Mouse (Mus musculus) heart, postnatal 0 days (tissue): Measurements from ENCODE around the gene Zgrf1. TPM values are rescaled to one million over a fixed set of nuclear protein-coding genes. Genes with fewer than 3 reads are reported as not detected.

Experiments used
- ATAC-seq: fragments of 200-750 bp; cut with Nextera tagmentation; 2 replicates; pipeline ENCODE4 v1.8.0; 2017; ENCODE audit warnings: low read depth, moderate number of reproducible peaks, moderate library complexity; ENCODE audit not compliant: insufficient read depth
- DNase-seq: peaks from one replicate; pipeline ENCODE4 v3.0.0-alpha.2; 2016; ENCODE audit warnings: low spot score
- H3K27ac ChIP-seq: fragments of 300-500 bp; sonication (generic); 2 replicates; pipeline ENCODE4 v1.5.1; 2014; ENCODE audit warnings: low read depth, mild to moderate bottlenecking
- H3K27me3 ChIP-seq: fragments of 300-500 bp; sonication (generic); 2 replicates; pipeline ENCODE4 v1.6.1; 2014; ENCODE audit warnings: low read length, mixed read lengths; ENCODE audit not compliant: control insufficient read depth, insufficient read depth
- H3K36me3 ChIP-seq: fragments of 300-500 bp; sonication (generic); replicated peaks from 2 replicates; pipeline ENCODE4 v1.6.1; 2014; ENCODE audit warnings: low read length, mixed read lengths; ENCODE audit not compliant: control insufficient read depth, insufficient read depth
- H3K4me1 ChIP-seq: fragments of 300-500 bp; sonication (generic); 2 replicates; pipeline ENCODE4 v1.6.1; 2014; ENCODE audit warnings: antibody characterized with exemption; ENCODE audit not compliant: control insufficient read depth, insufficient read depth
- H3K4me2 ChIP-seq: fragments of 300-500 bp; sonication (generic); 2 replicates; pipeline ENCODE4 v1.6.1; 2014; ENCODE audit warnings: low read depth, mild to moderate bottlenecking, low read length, moderate library complexity
- H3K4me3 ChIP-seq: fragments of 300-500 bp; sonication (generic); 2 replicates; pipeline ENCODE4 v1.5.1; 2014; ENCODE audit warnings: low read depth, low read length
- H3K9ac ChIP-seq: fragments of 300-500 bp; sonication (generic); replicated peaks from 2 replicates; pipeline ENCODE4 v1.6.1; 2014; ENCODE audit warnings: low read depth, low read length, mixed read lengths
- H3K9me3 ChIP-seq: fragments of 300-500 bp; sonication (generic); replicated peaks from 2 replicates; pipeline ENCODE4 v1.6.1; 2016; ENCODE audit warnings: low read length; ENCODE audit not compliant: control insufficient read depth
- CTCF ChIP-seq: IDR thresholded peaks from 2 replicates; pipeline ENCODE4 v1.5.1; 2016; ENCODE audit warnings: antibody characterized with exemption, control low read depth, low read depth
- EP300 ChIP-seq: IDR thresholded peaks from 2 replicates; pipeline ENCODE4 v1.6.1; 2016; ENCODE audit warnings: antibody characterized with exemption, low read depth
- WGBS: fragments of 180-500 bp; shearing (Covaris S2); extraction: QIAGEN DNeasy Blood & Tissue Kit; methylation state at CpG from one replicate; pipeline ENCODE4 v1.1.7; 2014; 5-methylcytosine and 5-hydroxymethylcytosine counted together
- polyA plus RNA-seq: library from polyadenylated mRNA; unstranded; fragments of >200 nt; fragmentation: Nextera tagmentation; extraction: Ambion mirVana; gene quantifications from 2 replicates; pipeline ENCODE4 v1.2.1, GENCODE M21; 2015
- total RNA-seq: library from RNA; depleted of rRNA; stranded (reverse); fragments of >200 nt; gene quantifications from 2 replicates; pipeline ENCODE4 v1.2.3, GENCODE M21; 2014; ENCODE audit warnings: low replicate concordance

Zgrf1 gene
- total and polyA plus RNA-seq, 2 experiments from 2014 or later: 2.3 to 6.4 TPM

DNA sequence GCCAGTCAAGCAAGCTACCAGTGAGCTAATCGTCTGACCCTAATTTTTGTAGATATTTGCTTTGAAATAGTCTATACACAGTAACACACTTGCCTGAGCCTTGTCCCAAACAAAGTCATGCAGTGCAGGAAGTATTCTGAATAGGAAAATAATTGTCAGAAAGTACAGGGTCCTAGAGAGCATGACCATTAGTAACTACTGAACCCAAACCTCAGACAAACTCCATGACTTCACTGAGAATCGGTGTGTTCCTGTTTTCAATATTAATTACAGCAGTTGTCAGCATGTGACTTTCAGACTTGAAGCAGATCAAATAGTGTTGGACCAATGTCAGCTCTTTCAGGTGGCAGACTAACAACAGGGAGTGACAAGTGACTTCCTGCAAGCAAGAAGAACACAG lies 39.6 kb upstream of the Zgrf1 start:
- Histone ChIP-seq H3K4me1 (no peaks in the 10 kb centered on the region), H3K4me3 (no peak overlapping the region), H3K9ac (no peak overlapping the region), H3K36me3 (no peaks in the 10 kb centered on the region), H3K27me3 (no peaks in the 10 kb centered on the region), H3K27ac (no peak overlapping the region), H3K4me2 (no peak overlapping the region), H3K9me3 (no peaks in the 10 kb centered on the region)
- ATAC-seq (no peak), DNase-seq (no peak)
- TF ChIP-seq CTCF (no peak), EP300 (no peak)
- 78% methylated on average over 2 of the region's 2 CpGs for WGBS

DNA sequence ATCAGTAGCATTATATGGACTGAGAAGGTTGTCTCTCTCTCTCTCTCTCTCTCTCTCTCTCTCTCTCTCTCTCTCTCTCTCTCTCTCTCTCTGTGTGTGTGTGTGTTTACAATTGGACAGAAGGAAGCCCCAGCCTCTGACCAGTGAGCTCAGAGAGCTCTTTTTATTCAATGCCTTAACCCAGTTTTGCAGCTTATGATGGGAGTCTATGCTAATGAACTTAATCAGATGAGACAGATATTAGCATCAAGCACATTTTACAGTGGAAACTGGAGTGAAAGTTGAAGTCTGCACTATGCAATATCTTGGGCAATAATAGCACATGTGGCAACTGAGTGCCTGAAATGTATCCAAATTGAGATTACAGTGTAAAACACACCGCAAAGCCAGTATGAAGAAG lies 38.0 kb upstream of the Zgrf1 start:
- Histone ChIP-seq H3K9ac (no peak overlapping the region), H3K36me3 (no peaks in the 10 kb centered on the region), H3K4me2 (no peak overlapping the region), H3K4me1 (0 out of 2 replicates have a peak, but pooled peaks cover 7% of the 10 kb centered on the region), H3K27ac (no peak overlapping the region), H3K4me3 (no peak overlapping the region), H3K9me3 (no peaks in the 10 kb centered on the region), H3K27me3 (no peaks in the 10 kb centered on the region)
- WGBS: 93% methylated on average over 1 of the region's 1 CpGs
- DNase-seq (no peak), ATAC-seq (no peak)
- no peak for TF ChIP-seq CTCF

DNA sequence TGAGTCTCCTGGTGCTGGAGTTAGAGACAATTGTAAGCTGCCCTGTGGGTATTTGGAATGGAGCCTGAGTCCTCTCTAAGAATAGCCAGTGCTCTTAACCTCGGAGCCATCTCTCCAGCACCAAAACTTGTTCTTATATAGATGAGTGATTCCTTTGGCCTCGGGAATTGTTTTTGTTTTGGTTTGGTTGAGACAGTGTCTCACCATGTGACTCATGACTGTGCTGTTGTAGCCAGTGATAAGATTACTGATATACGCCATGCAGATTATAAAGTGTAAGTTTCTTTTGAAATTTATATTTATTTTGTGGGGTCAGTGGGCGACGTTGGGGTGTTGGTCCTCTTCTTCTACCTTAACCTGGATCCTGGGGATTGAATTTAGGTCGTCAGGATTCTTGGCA lies 33.0 kb upstream of the Zgrf1 start:
- ATAC-seq (no peak), DNase-seq (no peak)
- Histone ChIP-seq H3K4me2 (no peak overlapping the region), H3K36me3 (no peaks in the 10 kb centered on the region), H3K4me1 (peaks cover 14% of the 10 kb centered on the region; the same call in 1 of the 2 replicates), H3K9me3 (no peaks in the 10 kb centered on the region), H3K27me3 (no peaks in the 10 kb centered on the region), H3K27ac (peak overlapping the region; percentile 88), H3K4me3 (no peak overlapping the region), H3K9ac (no peak overlapping the region)
- no peak for TF ChIP-seq EP300
- no peak for TF ChIP-seq CTCF
- 52% methylated on average over 6 of the region's 6 CpGs for WGBS

DNA sequence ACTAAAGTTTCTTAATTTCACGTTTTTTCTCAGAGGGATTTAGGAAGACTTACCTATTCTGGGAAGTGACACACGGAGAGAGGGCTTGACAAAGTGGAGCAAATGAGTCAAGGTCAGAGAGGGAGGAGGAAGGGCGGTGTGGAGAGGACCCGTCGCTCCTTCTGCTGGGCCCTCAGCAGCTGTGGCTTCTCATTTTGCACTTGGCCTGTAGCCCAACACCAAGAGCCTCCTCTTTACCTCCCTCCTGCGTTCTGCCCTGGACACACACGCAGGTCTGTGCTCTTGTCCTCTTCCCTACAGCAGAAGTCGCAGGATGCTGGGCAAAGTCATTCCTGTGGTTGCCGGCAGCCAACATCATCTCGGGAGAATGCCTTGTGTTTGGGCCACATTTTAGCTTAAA lies 32.1 kb upstream of the Zgrf1 start:
- H3K4me2 ChIP-seq: peak overlapping the region; percentile 16; the same call in 1 of the 2 replicates
- H3K9ac ChIP-seq: no peak overlapping the region
- H3K4me1 ChIP-seq: peaks cover 14% of the 10 kb centered on the region; the same call in 1 of the 2 replicates
- no peaks in the 10 kb centered on the region for H3K36me3 ChIP-seq
- ATAC-seq (peak; percentile 79), DNase-seq (peak; percentile 68)
- WGBS: 30% methylated on average over 10 of the region's 10 CpGs
- H3K27ac ChIP-seq: peak overlapping the region; percentile 88
- H3K9me3 ChIP-seq: no peaks in the 10 kb centered on the region
- no peak overlapping the region for H3K4me3 ChIP-seq
- no peaks in the 10 kb centered on the region for H3K27me3 ChIP-seq
- TF ChIP-seq EP300 (no peak), CTCF (peak; percentile 51)

DNA sequence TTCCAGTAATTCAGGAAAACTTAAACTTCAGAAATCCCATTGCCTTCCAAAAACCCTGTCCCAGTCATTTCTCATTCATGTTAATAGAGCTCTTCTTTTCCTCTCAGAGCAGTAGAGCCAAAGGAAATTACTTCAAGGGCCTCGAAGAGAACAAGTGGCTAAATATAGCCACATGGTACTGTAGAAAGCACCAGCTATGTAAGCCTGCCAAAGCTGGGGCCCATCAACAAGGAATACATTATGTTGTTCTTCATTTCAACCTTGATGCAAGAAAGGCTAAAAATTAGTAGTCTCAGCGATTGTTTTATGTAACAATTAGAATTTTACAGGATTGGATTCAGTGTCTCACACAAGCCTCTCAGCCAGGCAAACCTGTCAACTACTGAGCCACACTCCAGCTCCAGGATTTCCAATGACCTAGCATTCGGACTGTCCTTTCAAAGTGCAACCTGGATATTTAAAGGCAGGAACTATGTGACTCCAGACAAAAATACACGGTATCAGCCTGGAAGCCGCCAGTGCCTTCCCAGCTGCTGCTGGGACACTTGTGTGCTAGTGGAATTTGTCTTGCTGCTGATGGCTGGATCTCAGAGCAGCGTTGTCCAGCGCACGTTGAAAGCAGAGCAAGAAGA lies 28.0 kb upstream of the Zgrf1 start:
- Histone ChIP-seq H3K27me3 (no peaks in the 10 kb centered on the region), H3K27ac (peak overlapping the region; percentile 92), H3K9ac (no peak overlapping the region), H3K4me3 (no peak overlapping the region), H3K36me3 (no peaks in the 10 kb centered on the region), H3K9me3 (no peaks in the 10 kb centered on the region), H3K4me1 (peaks cover 18% of the 10 kb centered on the region; the same call in 1 of the 2 replicates), H3K4me2 (peak overlapping the region; percentile 24; the same call in 1 of the 2 replicates)
- DNase-seq (peak; percentile 78), ATAC-seq (peak; percentile 85)
- 27% methylated on average over 8 of the region's 8 CpGs for WGBS
- TF ChIP-seq CTCF (no peak), EP300 (no peak)
